Mouse (Mus musculus) forebrain, embryonic 15.5 days (tissue): ENCODE data around the gene Mrpl43. TPM values are rescaled to one million over a fixed set of nuclear protein-coding genes. Genes with fewer than 3 reads are reported as not detected.
A peak's percentile ranks its signal among the peaks of the same experiment; 100 is the strongest.

ENCODE experiments used
- ATAC-seq: fragments of 200-750 bp; cut with Nextera tagmentation; replicated peaks from 2 replicates; pipeline ENCODE4 v1.8.0; 2017; ENCODE audit warnings: mild to moderate bottlenecking, moderate TSS enrichment, moderate library complexity
- H3K27ac ChIP-seq: fragments of 300-500 bp; sonication (generic); replicated peaks from 2 replicates; pipeline ENCODE4 v1.5.1; 2015; ENCODE audit warnings: mild to moderate bottlenecking, inconsistent platforms
- H3K27me3 ChIP-seq: fragments of 300-500 bp; sonication (generic); 2 replicates; pipeline ENCODE4 v1.6.1; 2015; ENCODE audit warnings: inconsistent platforms
- H3K36me3 ChIP-seq: fragments of 300-500 bp; sonication (generic); 2 replicates; pipeline ENCODE4 v1.6.1; 2015; ENCODE audit warnings: mild to moderate bottlenecking, inconsistent platforms
- H3K4me1 ChIP-seq: fragments of 300-500 bp; sonication (generic); 2 replicates; pipeline ENCODE4 v1.6.1; 2015; ENCODE audit warnings: inconsistent platforms
- H3K4me2 ChIP-seq: fragments of 300-500 bp; sonication (generic); replicated peaks from 2 replicates; pipeline ENCODE4 v1.6.1; 2015; ENCODE audit warnings: mild to moderate bottlenecking, inconsistent platforms
- H3K4me3 ChIP-seq: fragments of 300-500 bp; sonication (generic); 2 replicates; pipeline ENCODE4 v1.5.1; 2015; ENCODE audit warnings: mild to moderate bottlenecking, inconsistent platforms
- H3K9ac ChIP-seq: fragments of 300-500 bp; sonication (generic); replicated peaks from 2 replicates; pipeline ENCODE4 v1.6.1; 2015; ENCODE audit warnings: mild to moderate bottlenecking, inconsistent platforms
- H3K9me3 ChIP-seq: fragments of 300-500 bp; sonication (generic); 2 replicates; pipeline ENCODE4 v1.6.1; 2016; ENCODE audit warnings: inconsistent platforms
- WGBS: fragments of 180-500 bp; shearing (Covaris S2); methylation state at CpG from one replicate; pipeline ENCODE4 v1.1.7; 2015; ENCODE audit warnings: mixed read lengths; 5-methylcytosine and 5-hydroxymethylcytosine counted together
- polyA plus RNA-seq: library from polyadenylated mRNA; unstranded; fragments of >200 nt; fragmentation: Nextera tagmentation; extraction: Ambion mirVana; gene quantifications from 2 replicates; pipeline ENCODE4 v1.2.1, GENCODE M21; 2015

Gene Mrpl43
- polyA plus RNA-seq, 1 experiment from 2014 or later = 87.1 TPM

- Histone ChIP-seq H3K27ac (no peak overlapping the region), H3K4me3 (no peak overlapping the region), H3K27me3 (no peaks in the 10 kb centered on the region), H3K4me1 (peaks cover 9% of the 10 kb centered on the region), H3K9ac (no peak overlapping the region), H3K9me3 (no peaks in the 10 kb centered on the region), H3K36me3 (peaks cover 39% of the 10 kb centered on the region), H3K4me2 (no peak overlapping the region)
- WGBS = 81% methylated on average over 6 of the region's 6 CpGs
- no peak for ATAC-seq
These were observed 20.9 kb upstream of the Mrpl43 start for GRCm38 (mm10) chr19:45026958-45027670.

GRCm38 (mm10) chr19:45025937-45026568 lies 19.8 kb upstream of the Mrpl43 start:
- no peak for ATAC-seq
- 93% methylated on average over 37 of the region's 37 CpGs for WGBS

GRCm38 (mm10) chr19:45024775-45025174 lies 18.5 kb upstream of the Mrpl43 start:
- no peak overlapping the region for H3K27ac ChIP-seq
- no peaks in the 10 kb centered on the region for H3K27me3 ChIP-seq
- 95% methylated on average over 20 of the region's 20 CpGs for WGBS
- ATAC-seq = no peak
- no peak overlapping the region for H3K4me3 ChIP-seq
- no peak overlapping the region for H3K4me2 ChIP-seq
- peaks cover 24% of the 10 kb centered on the region for H3K4me1 ChIP-seq
- H3K36me3 ChIP-seq = peaks cover 39% of the 10 kb centered on the region
- H3K9me3 ChIP-seq = no peaks in the 10 kb centered on the region
- H3K9ac ChIP-seq = no peak overlapping the region

More at GRCm38 (mm10) chr19:45025937-45026568, 19.8 kb upstream of the Mrpl43 start:
- Histone ChIP-seq H3K27me3 (no peaks in the 10 kb centered on the region), H3K4me1 (peaks cover 14% of the 10 kb centered on the region), H3K9me3 (no peaks in the 10 kb centered on the region), H3K4me2 (no peak overlapping the region), H3K9ac (no peak overlapping the region), H3K27ac (no peak overlapping the region), H3K4me3 (no peak overlapping the region), H3K36me3 (peaks cover 39% of the 10 kb centered on the region)

- no peaks in the 10 kb centered on the region for H3K9me3 ChIP-seq
- peaks cover 30% of the 10 kb centered on the region for H3K4me1 ChIP-seq
- H3K36me3 ChIP-seq = peaks cover 39% of the 10 kb centered on the region
- ATAC-seq = no peak
- H3K27ac ChIP-seq = no peak overlapping the region
- 91% methylated on average over 11 of the region's 11 CpGs for WGBS
- no peak overlapping the region for H3K9ac ChIP-seq
- no peaks in the 10 kb centered on the region for H3K27me3 ChIP-seq
- H3K4me3 ChIP-seq = no peak overlapping the region
- no peak overlapping the region for H3K4me2 ChIP-seq
These were observed 17.8 kb upstream of the Mrpl43 start for GRCm38 (mm10) chr19:45023993-45024392.

- H3K4me2 ChIP-seq = no peak overlapping the region
- 91% methylated on average over 15 of the region's 15 CpGs for WGBS
These were observed 15.1 kb upstream of the Mrpl43 start for GRCm38 (mm10) chr19:45021362-45021761.

GRCm38 (mm10) chr19:45020348-45020747 lies 14.1 kb upstream of the Mrpl43 start:
- WGBS = 63% methylated on average over 6 of the region's 6 CpGs
- H3K9ac ChIP-seq = 0 out of 2 replicates have a peak overlapping the region, but pooled peaks have one; percentile 8
- H3K4me2 ChIP-seq = no peak overlapping the region

More at GRCm38 (mm10) chr19:45021362-45021761, 15.1 kb upstream of the Mrpl43 start:
- Histone ChIP-seq H3K4me1 (peaks cover 48% of the 10 kb centered on the region), H3K9ac (0 out of 2 replicates have a peak overlapping the region, but pooled peaks have one; percentile 8), H3K9me3 (no peaks in the 10 kb centered on the region), H3K27me3 (no peaks in the 10 kb centered on the region), H3K4me3 (no peak overlapping the region), H3K36me3 (peaks cover 29% of the 10 kb centered on the region), H3K27ac (no peak overlapping the region)
- no peak for ATAC-seq

GRCm38 (mm10) chr19:45018351-45018831 lies 12.1 kb upstream of the Mrpl43 start:
- 2% methylated on average over 13 of the region's 13 CpGs for WGBS
- Histone ChIP-seq H3K4me1 (peaks cover 69% of the 10 kb centered on the region), H3K9ac (peak overlapping the region; percentile 79), H3K9me3 (no peaks in the 10 kb centered on the region), H3K27ac (peak overlapping the region; percentile 99), H3K4me3 (peak overlapping the region; percentile 85), H3K36me3 (0 out of 2 replicates have a peak, but pooled peaks cover 3% of the 10 kb centered on the region), H3K4me2 (peak overlapping the region; percentile 62), H3K27me3 (no peaks in the 10 kb centered on the region)
- ATAC-seq = no peak; the same call in 1 of the 2 replicates

More at GRCm38 (mm10) chr19:45020348-45020747, 14.1 kb upstream of the Mrpl43 start:
- Histone ChIP-seq H3K36me3 (peaks cover 18% of the 10 kb centered on the region), H3K4me3 (no peak overlapping the region), H3K4me1 (peaks cover 58% of the 10 kb centered on the region), H3K9me3 (no peaks in the 10 kb centered on the region), H3K27me3 (no peaks in the 10 kb centered on the region), H3K27ac (no peak overlapping the region)
- ATAC-seq = no peak

GRCm38 (mm10) chr19:45017909-45018308 lies 11.7 kb upstream of the Mrpl43 start:
- Histone ChIP-seq H3K27me3 (no peaks in the 10 kb centered on the region), H3K4me1 (peaks cover 69% of the 10 kb centered on the region), H3K4me3 (peak overlapping the region; percentile 85), H3K27ac (peak overlapping the region; percentile 99), H3K4me2 (peak overlapping the region; percentile 62), H3K9ac (peak overlapping the region; percentile 79), H3K36me3 (0 out of 2 replicates have a peak, but pooled peaks cover 3% of the 10 kb centered on the region), H3K9me3 (no peaks in the 10 kb centered on the region)
- under 1% methylated on average over 34 of the region's 48 CpGs for WGBS
- ATAC-seq = peak; percentile 59

- H3K4me1 ChIP-seq = peaks cover 75% of the 10 kb centered on the region
- peak overlapping the region; percentile 99 for H3K27ac ChIP-seq
- peak; percentile 64 for ATAC-seq
- peak overlapping the region; percentile 79 for H3K9ac ChIP-seq
- 0% methylated on average over 22 of the region's 27 CpGs for WGBS
- H3K27me3 ChIP-seq = no peaks in the 10 kb centered on the region
- H3K36me3 ChIP-seq = no peaks in the 10 kb centered on the region
- peak overlapping the region; percentile 85 for H3K4me3 ChIP-seq
- peak overlapping the region; percentile 62 for H3K4me2 ChIP-seq
- H3K9me3 ChIP-seq = no peaks in the 10 kb centered on the region
These were observed 11.1 kb upstream of the Mrpl43 start for GRCm38 (mm10) chr19:45017216-45017771.

GRCm38 (mm10) chr19:45016341-45017215 lies 10.3 kb upstream of the Mrpl43 start:
- peak overlapping the region; percentile 85 for H3K4me3 ChIP-seq
- no peaks in the 10 kb centered on the region for H3K27me3 ChIP-seq
- peak overlapping the region; percentile 62 for H3K4me2 ChIP-seq
- H3K27ac ChIP-seq = peak overlapping the region; percentile 99
- peak overlapping the region; percentile 79 for H3K9ac ChIP-seq
- WGBS = 1% methylated on average over 17 of the region's 18 CpGs
- peaks cover 4% of the 10 kb centered on the region for H3K36me3 ChIP-seq
- peak; percentile 30 for ATAC-seq
- no peaks in the 10 kb centered on the region for H3K9me3 ChIP-seq
- H3K4me1 ChIP-seq = peaks cover 71% of the 10 kb centered on the region

GRCm38 (mm10) chr19:45015518-45016281 lies 9.5 kb upstream of the Mrpl43 start:
- Histone ChIP-seq H3K9ac (peak overlapping the region; percentile 79), H3K36me3 (peaks cover 12% of the 10 kb centered on the region), H3K27me3 (no peaks in the 10 kb centered on the region), H3K4me1 (peaks cover 62% of the 10 kb centered on the region), H3K4me2 (peak overlapping the region; percentile 62), H3K9me3 (no peaks in the 10 kb centered on the region), H3K27ac (peak overlapping the region; percentile 99), H3K4me3 (peak overlapping the region; percentile 85)
- ATAC-seq = peak; percentile 26
- under 1% methylated on average over 34 of the region's 34 CpGs for WGBS
